In genomic region chr2:142940899-142941642, GRCm38 (mm10) we compare ENCODE assay signal across 18 mouse cellular contexts. TPM values are rescaled to one million over a fixed set of nuclear protein-coding genes. Genes with fewer than 3 reads are reported as not detected.
A peak's percentile ranks its signal among the peaks of the same experiment; 100 is the strongest.
DNase-seq lines count a peak whose midpoint lies in the region; ATAC-seq lines count a peak whose summit lies in the region.
"Had no signal": no experiment of that assay in that cellular context is flagged by ENCODE, and none has a peak within 500 bp of the region (broad histone marks: within the 10 kb centered on the region; RNA-seq: fewer than 3 reads in every experiment).

No protein-coding gene starts in this region.

- no peaks in the 10 kb centered on the region for H3K27me3 ChIP-seq in kidney, embryonic 14.5 days (ENCODE audit: control insufficient read depth, insufficient read depth, low read length)
- H3K27me3 ChIP-seq in midbrain, embryonic 13.5 days: no peaks in the 10 kb centered on the region
- no peaks in the 10 kb centered on the region for H3K27me3 ChIP-seq in midbrain, embryonic 16.5 days (ENCODE audit: control insufficient read depth, insufficient read depth, low read depth, low read length)
- no peaks in the 10 kb centered on the region for H3K27me3 ChIP-seq in hindbrain, embryonic 16.5 days (replicated peaks; ENCODE audit: control insufficient read depth, insufficient read depth, low read length)
- H3K27me3 ChIP-seq: limb, embryonic 15.5 days had no signal

- ATAC-seq in kidney, embryonic 14.5 days (ENCODE audit: low FRiP score, low TSS enrichment): peak; percentile 97
- peak; percentile 56; the same call in 1 of the 2 replicates for ATAC-seq in midbrain, embryonic 13.5 days
- ATAC-seq in midbrain, embryonic 16.5 days: no peak
- 0 out of 2 replicates have a peak, but pooled peaks have one; percentile 27 for ATAC-seq in hindbrain, embryonic 16.5 days
- ATAC-seq: intestine, postnatal 0 days; liver, postnatal 0 days had no signal

- H3K27ac ChIP-seq in kidney, embryonic 14.5 days (ENCODE audit: low read depth, low read length): no peak overlapping the region
- peak overlapping the region; percentile 16; the same call in 1 of the 2 replicates for H3K27ac ChIP-seq in midbrain, embryonic 13.5 days
- no peak overlapping the region for H3K27ac ChIP-seq in midbrain, embryonic 16.5 days (ENCODE audit: low read length)
- no peak overlapping the region for H3K27ac ChIP-seq in hindbrain, embryonic 16.5 days (ENCODE audit: low read depth, low read length)
- H3K27ac ChIP-seq: limb, embryonic 15.5 days had no signal

- no peak overlapping the region for H3K4me2 ChIP-seq in kidney, embryonic 14.5 days (replicated peaks; ENCODE audit: low read depth, low read length)
- no peak overlapping the region for H3K4me2 ChIP-seq in midbrain, embryonic 13.5 days (replicated peaks)
- no peak overlapping the region for H3K4me2 ChIP-seq in midbrain, embryonic 16.5 days (ENCODE audit: low read length)
- H3K4me2 ChIP-seq in hindbrain, embryonic 16.5 days (ENCODE audit: low read length): no peak overlapping the region
- H3K4me2 ChIP-seq: limb, embryonic 15.5 days had no signal

- no peaks in the 10 kb centered on the region for H3K36me3 ChIP-seq in kidney, embryonic 14.5 days (ENCODE audit: control insufficient read depth, insufficient read depth, low read length)
- no peaks in the 10 kb centered on the region for H3K36me3 ChIP-seq in midbrain, embryonic 13.5 days
- H3K36me3 ChIP-seq in midbrain, embryonic 16.5 days (ENCODE audit: control insufficient read depth, insufficient read depth, low read length): no peaks in the 10 kb centered on the region
- no peaks in the 10 kb centered on the region for H3K36me3 ChIP-seq in hindbrain, embryonic 16.5 days (ENCODE audit: control insufficient read depth, insufficient read depth, low read length)
- H3K36me3 ChIP-seq: G1E; limb, embryonic 15.5 days had no signal

- no peak overlapping the region for H3K4me3 ChIP-seq in kidney, embryonic 14.5 days (ENCODE audit: low read length)
- no peak overlapping the region for H3K4me3 ChIP-seq in midbrain, embryonic 13.5 days (replicated peaks)
- no peak overlapping the region for H3K4me3 ChIP-seq in midbrain, embryonic 16.5 days (ENCODE audit: low read depth, low read length)
- no peak overlapping the region for H3K4me3 ChIP-seq in hindbrain, embryonic 16.5 days (ENCODE audit: low read length)
- H3K4me3 ChIP-seq: limb, embryonic 15.5 days had no signal

- H3K9me3 ChIP-seq in kidney, embryonic 14.5 days (ENCODE audit: control insufficient read depth, low read length): no peaks in the 10 kb centered on the region
- H3K9me3 ChIP-seq in midbrain, embryonic 13.5 days: no peaks in the 10 kb centered on the region
- H3K9me3 ChIP-seq in midbrain, embryonic 16.5 days (replicated peaks; ENCODE audit: control insufficient read depth, low read length, poor library complexity, severe bottlenecking): no peaks in the 10 kb centered on the region
- H3K9me3 ChIP-seq in hindbrain, embryonic 16.5 days (ENCODE audit: control insufficient read depth, low read length): no peaks in the 10 kb centered on the region
- H3K9me3 ChIP-seq: G1E; limb, embryonic 15.5 days had no signal

- no peak overlapping the region for H3K9ac ChIP-seq in kidney, embryonic 14.5 days (ENCODE audit: low read depth, low read length)
- H3K9ac ChIP-seq in midbrain, embryonic 13.5 days (replicated peaks): no peak overlapping the region
- no peak overlapping the region for H3K9ac ChIP-seq in midbrain, embryonic 16.5 days (ENCODE audit: low read depth, low read length)
- H3K9ac ChIP-seq in hindbrain, embryonic 16.5 days (ENCODE audit: low read depth, low read length): no peak overlapping the region
- H3K9ac ChIP-seq: limb, embryonic 15.5 days; liver, postnatal 0 days had no signal

- no peak for DNase-seq in kidney, postnatal 36 days
- DNase-seq in retina, embryonic 14.5 days (ENCODE audit: low spot score): peak; percentile 50
- no peak for DNase-seq in heart, postnatal 14 days
- DNase-seq: adrenal gland, adult 8-10 months; cerebellum, adult 2 months; gastrocnemius, postnatal 14 days; heart, postnatal 36 days; liver, postnatal 0 days; lung, postnatal 36 days; right cerebral cortex, postnatal 4 days; thymus, adult 18-20 months had no signal

- intact Hi-C loops in heart, postnatal 14 days (cut with DNase I): no loop called here

- WGBS in kidney, embryonic 14.5 days: 26% methylated on average over 6 of the region's 6 CpGs
- WGBS in midbrain, embryonic 13.5 days: 59% methylated on average over 6 of the region's 6 CpGs
- 54% methylated on average over 6 of the region's 6 CpGs for WGBS in midbrain, embryonic 16.5 days
- 50% methylated on average over 6 of the region's 6 CpGs for WGBS in hindbrain, embryonic 16.5 days

- peaks cover 11% of the 10 kb centered on the region; the same call in 1 of the 2 replicates for H3K4me1 ChIP-seq in kidney, embryonic 14.5 days (ENCODE audit: control insufficient read depth, insufficient read depth, low read length)
- no peaks in the 10 kb centered on the region for H3K4me1 ChIP-seq in midbrain, embryonic 13.5 days (replicated peaks)
- no peaks in the 10 kb centered on the region for H3K4me1 ChIP-seq in midbrain, embryonic 16.5 days (ENCODE audit: control insufficient read depth, insufficient read depth, low read length)
- no peaks in the 10 kb centered on the region for H3K4me1 ChIP-seq in hindbrain, embryonic 16.5 days (ENCODE audit: control insufficient read depth, insufficient read depth, low read depth, low read length)
- H3K4me1 ChIP-seq: limb, embryonic 15.5 days had no signal

RNA-seq across cellular contexts. Expression of gene Kif16b, which starts 39.7 kb away (rescaled TPM):
- polyA plus RNA-seq in kidney, embryonic 14.5 days (2014; fragmentation: Nextera tagmentation; extraction: Ambion mirVana): 9.0 and 17.1 TPM in 2 replicates
- polyA plus RNA-seq in midbrain, embryonic 13.5 days (2015; fragmentation: Nextera tagmentation; extraction: Ambion mirVana): 3.7 and 3.9 TPM in 2 replicates
- 3.6 and 4.2 TPM in 2 replicates for polyA plus RNA-seq in midbrain, embryonic 16.5 days (2015; fragmentation: Nextera tagmentation; extraction: Ambion mirVana)
- 3.3 and 3.9 TPM in 2 replicates for polyA plus RNA-seq in hindbrain, embryonic 16.5 days (2015; fragmentation: Nextera tagmentation; extraction: Ambion mirVana)
- total RNA-seq in heart, postnatal 14 days (2021): 10 to 100 TPM; 24.0 to 24.2 TPM
